Mouse (Mus musculus): Measurements from ENCODE around the gene Gsta3. TPM values are rescaled to one million over a fixed set of nuclear protein-coding genes. Genes with fewer than 3 reads are reported as not detected.
"Not testable (repeated sequence)": the region's sequence is repeated elsewhere in the genome, so short reads cannot be mapped to it uniquely, and the experiment has no call there.

Gene Gsta3
- total RNA-seq (2014; rRNA removed) (0.31 and 0.40 TPM in 2 replicates), polyA plus RNA-seq (2015; fragmentation: Nextera tagmentation; extraction: Ambion mirVana) (0.74 and 0.78 TPM in 2 replicates)

DNA sequence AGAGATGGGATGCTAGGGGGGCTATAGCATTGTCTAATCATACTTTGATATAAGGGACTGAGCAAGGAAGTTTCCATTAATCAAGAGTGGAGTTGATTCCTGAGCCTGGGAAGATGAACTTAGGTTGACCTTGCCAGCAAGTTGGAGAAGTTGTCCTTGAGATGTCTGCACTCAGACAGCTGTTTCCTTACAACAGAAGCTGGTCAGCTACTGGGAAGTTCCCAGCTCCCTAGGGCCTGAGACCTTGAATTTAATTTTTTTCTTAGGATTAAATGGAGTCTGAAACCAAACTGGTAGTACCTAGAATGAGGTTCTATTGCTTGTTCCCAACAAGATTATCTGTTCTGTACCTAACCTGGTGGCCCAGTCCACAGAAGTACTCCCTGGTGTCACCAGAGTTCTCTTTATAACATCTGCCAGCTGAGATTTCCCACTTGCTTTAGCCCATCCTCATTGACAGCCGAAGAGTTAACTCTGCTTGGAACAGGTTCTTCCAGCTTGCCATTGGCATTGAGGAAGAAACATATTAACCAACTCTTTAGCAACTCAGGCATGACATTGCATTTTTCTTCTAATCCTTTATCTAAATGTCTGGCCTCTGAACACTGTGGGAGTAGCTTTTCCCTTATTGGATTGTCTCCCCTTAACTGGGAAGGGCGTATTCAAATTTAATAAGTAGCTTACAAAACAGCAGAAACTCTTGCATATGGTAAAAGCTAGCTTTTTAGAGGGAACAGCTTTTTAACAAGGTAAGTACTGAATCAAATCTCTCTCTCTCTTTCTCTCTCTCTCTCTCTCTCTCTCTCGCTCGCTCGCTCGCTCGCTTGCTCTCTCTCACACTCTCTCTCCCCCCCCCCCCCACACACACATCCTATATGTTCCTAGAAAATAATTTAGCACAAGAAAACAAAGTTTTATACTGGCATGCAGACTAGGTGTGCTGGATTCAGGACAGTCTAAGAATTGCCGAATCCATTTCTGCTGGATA lies at the start of gene Gsta3:
Gsta3 (plus strand) TSS at position 679 of the 988 bp plus-strand sequence.
- WGBS = 90% methylated on average over 8 of the region's 8 CpGs
- ATAC-seq = no peak
- TF ChIP-seq CTCF (IDR thresholded peaks at IDR 0.05; ENCODE audit: low read depth) = no peak

DNA sequence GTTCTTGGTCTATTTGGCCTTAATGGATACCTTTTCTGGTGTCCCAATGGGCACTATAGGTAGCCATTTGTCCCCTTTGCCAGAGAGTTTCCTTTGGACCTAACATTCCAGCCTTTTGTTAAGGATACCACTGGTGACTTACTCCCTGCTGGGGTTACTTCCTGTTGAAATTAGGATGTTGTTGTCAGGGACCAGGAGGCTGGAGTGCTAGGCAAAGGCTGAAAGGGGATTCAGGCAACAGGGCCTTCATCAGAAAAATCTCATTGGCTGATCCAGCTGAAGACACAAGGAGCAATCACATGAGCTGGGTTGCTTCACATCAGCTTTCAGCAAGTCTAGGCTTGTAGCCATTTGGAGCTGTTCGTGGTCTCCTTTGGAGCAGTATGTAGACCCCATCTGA lies 34.1 kb upstream of the Gsta3 start:
- no peak overlapping the region for H3K9ac ChIP-seq (replicated peaks; ENCODE audit: low read length)
- TF ChIP-seq CTCF (IDR thresholded peaks at IDR 0.05; ENCODE audit: low read depth) = no peak
- no peaks in the 10 kb centered on the region for H3K4me1 ChIP-seq (ENCODE audit: insufficient read depth, low read length)
- WGBS = 86% methylated on average over 1 of the region's 1 CpGs
- no peak overlapping the region for H3K27ac ChIP-seq
- no peak overlapping the region for H3K4me2 ChIP-seq (ENCODE audit: low read depth, low read length)
- ATAC-seq (no peak), DNase-seq (ENCODE audit: low spot score) (no peak)
- H3K9me3 ChIP-seq (ENCODE audit: low read length) = no peaks in the 10 kb centered on the region
- no peaks in the 10 kb centered on the region for H3K36me3 ChIP-seq (ENCODE audit: insufficient read depth, low read length)
- H3K27me3 ChIP-seq (ENCODE audit: insufficient read depth, low read length) = no peaks in the 10 kb centered on the region
- H3K4me3 ChIP-seq (ENCODE audit: low read length) = no peak overlapping the region

More for the DNA sequence above, at the start of gene Gsta3:
- H3K9me3 ChIP-seq (ENCODE audit: low read length) = no peaks in the 10 kb centered on the region
- no peak within 1 kb of the TSS for H3K27ac ChIP-seq
- H3K4me1 ChIP-seq (ENCODE audit: insufficient read depth, low read length) = no peaks in the 10 kb centered on the region
- no peak for DNase-seq (ENCODE audit: low spot score)
- H3K36me3 ChIP-seq (ENCODE audit: insufficient read depth, low read length) = no peaks in the 10 kb centered on the region
- H3K4me2 ChIP-seq (ENCODE audit: low read depth, low read length) = no peak within 1 kb of the TSS
- no peaks in the 10 kb centered on the region for H3K27me3 ChIP-seq (ENCODE audit: insufficient read depth, low read length)
- no peak within 1 kb of the TSS for H3K9ac ChIP-seq (replicated peaks; ENCODE audit: low read length)
- H3K4me3 ChIP-seq (ENCODE audit: low read length) = no peak within 1 kb of the TSS

DNA sequence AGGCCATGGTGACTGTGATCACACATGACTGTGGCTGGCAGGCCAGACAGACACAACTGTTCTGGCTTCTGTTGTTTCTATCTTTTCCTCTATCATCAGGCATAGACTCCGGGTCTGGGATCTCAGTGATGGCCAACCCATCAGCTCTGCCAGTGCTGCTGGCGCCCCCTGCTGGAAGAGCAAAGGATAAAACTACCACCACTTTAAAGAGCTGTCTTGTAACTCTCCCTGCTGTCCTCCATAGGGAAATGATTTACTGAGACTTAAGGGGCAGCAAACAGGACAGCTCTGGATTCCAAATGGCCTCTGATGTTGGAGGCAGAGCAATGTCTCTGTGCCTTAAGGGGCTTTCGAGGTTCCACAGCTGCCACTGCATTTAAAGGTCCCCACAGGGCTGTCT lies 26.9 kb upstream of the Gsta3 start:
- H3K36me3 ChIP-seq (ENCODE audit: insufficient read depth, low read length); H3K4me3 ChIP-seq (ENCODE audit: low read length); H3K27ac ChIP-seq; H3K27me3 ChIP-seq (ENCODE audit: insufficient read depth, low read length); H3K4me1 ChIP-seq (ENCODE audit: insufficient read depth, low read length); H3K4me2 ChIP-seq (ENCODE audit: low read depth, low read length); H3K9ac ChIP-seq (replicated peaks; ENCODE audit: low read length); ATAC-seq; H3K9me3 ChIP-seq (ENCODE audit: low read length); DNase-seq (ENCODE audit: low spot score): not testable (repeated sequence)
- TF ChIP-seq CTCF (IDR thresholded peaks at IDR 0.05; ENCODE audit: low read depth) = peak; percentile 38; the same call in 1 of the 2 replicates
- WGBS = 33% methylated on average over 3 of the region's 3 CpGs

DNA sequence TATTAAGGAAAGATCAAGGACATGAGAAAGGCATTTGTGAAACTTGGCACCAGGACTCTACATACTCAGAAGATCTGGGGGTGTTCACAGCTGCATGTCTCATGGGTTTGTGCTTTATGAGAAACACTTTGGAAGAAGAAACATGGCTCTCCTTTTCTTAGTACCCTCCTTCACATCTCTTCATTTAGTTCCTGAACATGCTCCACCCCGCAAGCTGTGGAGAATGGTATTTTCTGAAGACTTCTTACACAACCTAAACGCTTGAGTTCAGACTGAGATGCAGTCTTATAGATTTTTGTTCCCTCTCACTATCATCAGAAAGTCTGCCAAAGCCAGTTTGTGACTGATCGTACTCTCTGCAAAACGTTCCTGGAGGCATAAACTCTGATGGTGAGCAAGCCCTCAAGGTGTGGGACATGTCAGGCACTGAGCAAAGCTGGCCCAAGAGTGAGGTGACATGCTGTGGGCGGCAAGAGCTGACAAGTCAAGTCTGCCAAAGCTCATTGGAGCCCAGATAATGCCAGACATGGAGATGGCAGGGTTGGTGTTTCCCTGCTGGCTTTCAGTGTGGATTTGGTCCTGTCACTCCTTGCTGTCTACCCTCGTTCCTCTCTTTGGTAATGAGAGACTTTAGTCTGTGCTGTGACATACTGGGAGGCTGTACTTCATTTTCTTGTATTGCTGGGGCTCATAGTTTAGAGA lies 26.2 kb upstream of the Gsta3 start:
- H3K27ac ChIP-seq; DNase-seq (ENCODE audit: low spot score); H3K9ac ChIP-seq (replicated peaks; ENCODE audit: low read length); H3K27me3 ChIP-seq (ENCODE audit: insufficient read depth, low read length); ATAC-seq; H3K4me1 ChIP-seq (ENCODE audit: insufficient read depth, low read length); H3K9me3 ChIP-seq (ENCODE audit: low read length); H3K4me2 ChIP-seq (ENCODE audit: low read depth, low read length); H3K4me3 ChIP-seq (ENCODE audit: low read length); H3K36me3 ChIP-seq (ENCODE audit: insufficient read depth, low read length): not testable (repeated sequence)
- 70% methylated on average over 6 of the region's 6 CpGs for WGBS

DNA sequence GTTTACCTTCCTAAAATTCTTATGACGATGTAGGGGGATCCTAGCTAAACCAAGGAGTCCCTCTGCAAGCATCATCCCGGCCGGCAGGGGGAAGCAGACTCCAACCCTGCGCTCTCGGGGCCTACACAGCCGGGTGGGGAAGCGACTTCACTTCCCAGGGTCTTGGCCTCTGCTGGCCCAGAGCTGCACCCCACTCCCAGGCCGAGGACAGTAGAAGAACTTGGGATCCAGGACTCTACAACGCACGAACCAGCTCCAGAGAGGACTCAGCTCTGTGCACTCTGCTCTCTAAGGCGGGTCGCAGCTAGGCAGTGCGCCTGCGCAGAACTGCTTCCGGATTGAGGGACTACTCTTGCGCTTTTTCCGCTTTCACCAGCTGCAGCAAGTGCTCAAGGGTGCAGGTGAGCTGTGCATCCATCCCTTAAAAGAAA lies 21.9 kb upstream of the Gsta3 start, which contains the start of gene Tmem14a:
Tmem14a (plus strand) TSS at position 87 of the 431 bp plus-strand sequence.
- ATAC-seq = peak; percentile 93
- no peaks in the 10 kb centered on the region for H3K27me3 ChIP-seq (ENCODE audit: insufficient read depth, low read length)
- peak within 1 kb of the TSS; percentile 79 for H3K4me2 ChIP-seq (ENCODE audit: low read depth, low read length)
- WGBS = under 1% methylated on average over 17 of the region's 17 CpGs
- H3K9ac ChIP-seq (replicated peaks; ENCODE audit: low read length) = peak within 1 kb of the TSS; percentile 58
- H3K4me1 ChIP-seq (ENCODE audit: insufficient read depth, low read length) = peaks cover 4% of the 10 kb centered on the region; the same call in 1 of the 2 replicates
- DNase-seq (ENCODE audit: low spot score) = peak; percentile 92
- no peaks in the 10 kb centered on the region for H3K9me3 ChIP-seq (ENCODE audit: low read length)
- peak within 1 kb of the TSS; percentile 55 for H3K4me3 ChIP-seq (ENCODE audit: low read length)
- H3K27ac ChIP-seq = peak within 1 kb of the TSS; percentile 70
- no peaks in the 10 kb centered on the region for H3K36me3 ChIP-seq (ENCODE audit: insufficient read depth, low read length)
- peak; percentile 95 for TF ChIP-seq CTCF (IDR thresholded peaks at IDR 0.05; ENCODE audit: low read depth)

DNA sequence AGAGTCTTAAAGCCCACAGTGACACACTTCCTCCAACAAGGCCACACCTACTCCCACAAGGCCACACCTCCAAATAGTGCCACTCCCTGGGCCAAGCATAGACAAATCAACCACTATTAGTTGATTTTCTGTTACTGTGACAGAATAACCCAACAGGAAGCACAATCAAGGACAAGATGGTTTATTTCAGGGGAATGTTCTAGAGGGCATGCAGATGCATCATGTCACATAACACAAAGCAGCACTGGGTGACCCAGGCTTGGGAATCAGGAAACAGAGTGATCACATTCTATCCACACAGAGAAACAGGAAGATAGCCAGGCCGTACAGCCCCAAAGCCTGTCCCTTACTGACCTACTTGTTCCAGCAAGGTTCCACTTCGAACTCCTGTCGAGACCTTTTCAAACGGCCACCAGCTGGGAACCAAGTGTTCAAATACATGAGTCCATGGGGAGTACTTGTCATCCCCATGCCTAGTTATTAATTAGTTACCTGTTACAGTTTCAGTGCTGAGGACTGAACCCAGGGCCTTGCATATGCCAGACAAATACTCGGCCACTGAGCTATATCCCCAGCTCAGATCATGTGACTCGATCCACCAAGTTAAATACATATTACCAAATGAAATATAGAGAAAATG lies 12.5 kb upstream of the Gsta3 start:
- no peaks in the 10 kb centered on the region for H3K4me1 ChIP-seq (ENCODE audit: insufficient read depth, low read length)
- H3K4me2 ChIP-seq (ENCODE audit: low read depth, low read length) = no peak overlapping the region
- no peak for TF ChIP-seq CTCF (IDR thresholded peaks at IDR 0.05; ENCODE audit: low read depth)
- no peaks in the 10 kb centered on the region for H3K27me3 ChIP-seq (ENCODE audit: insufficient read depth, low read length)
- H3K9ac ChIP-seq (replicated peaks; ENCODE audit: low read length) = no peak overlapping the region
- H3K27ac ChIP-seq = no peak overlapping the region
- H3K36me3 ChIP-seq (ENCODE audit: insufficient read depth, low read length) = no peaks in the 10 kb centered on the region
- H3K9me3 ChIP-seq (ENCODE audit: low read length) = no peaks in the 10 kb centered on the region
- H3K4me3 ChIP-seq (ENCODE audit: low read length) = no peak overlapping the region
- DNase-seq (ENCODE audit: low spot score) (no peak), ATAC-seq (no peak)
- 95% methylated on average over 6 of the region's 6 CpGs for WGBS

DNA sequence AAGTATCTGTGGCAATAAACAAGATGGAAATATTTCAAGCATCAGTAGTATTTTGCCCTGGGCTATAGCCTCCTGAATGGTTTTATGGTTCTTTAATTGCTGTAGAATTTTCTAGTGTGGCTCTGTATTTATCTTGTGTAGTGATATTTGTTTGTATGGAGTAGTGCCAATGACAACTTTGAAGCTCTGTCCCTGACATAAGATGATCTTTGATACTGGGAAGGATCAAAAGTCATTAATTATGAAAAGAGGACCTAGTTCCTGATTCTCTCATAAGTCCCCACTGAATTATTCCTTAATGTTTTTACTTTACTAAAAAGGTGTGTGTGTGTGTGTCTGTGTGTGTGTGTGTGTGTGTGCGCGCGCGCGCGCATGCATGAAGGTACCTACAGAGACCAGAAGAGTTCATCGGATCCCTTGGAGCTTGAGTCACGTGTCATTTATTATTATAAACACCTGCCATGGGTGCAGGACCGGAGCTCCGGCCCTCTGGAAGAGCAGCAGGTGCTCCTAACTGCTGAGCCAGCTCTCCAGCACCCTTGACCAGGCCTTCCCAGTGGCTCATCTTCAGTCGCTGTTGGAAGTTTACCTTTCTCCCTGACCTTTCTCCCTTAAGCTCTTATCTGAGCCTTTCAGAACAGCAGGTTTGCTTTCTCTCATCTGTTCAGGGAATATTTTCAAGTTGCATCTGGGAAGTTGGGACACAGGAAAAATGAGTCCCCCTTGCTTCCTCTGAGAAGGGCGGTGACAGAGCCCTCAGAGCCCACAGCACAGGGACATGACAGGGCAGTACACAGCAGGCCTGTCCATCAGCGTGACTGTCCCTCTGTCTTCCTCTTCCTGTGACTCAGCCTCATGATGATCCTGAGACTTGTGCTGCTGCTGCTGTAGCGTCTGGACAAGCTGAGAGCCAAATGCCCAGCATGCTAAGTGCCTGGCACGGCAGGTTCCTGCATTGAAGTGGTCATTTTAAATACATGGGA lies 11.4 kb upstream of the Gsta3 start:
- H3K4me2 ChIP-seq (ENCODE audit: low read depth, low read length); H3K4me1 ChIP-seq (ENCODE audit: insufficient read depth, low read length); H3K27ac ChIP-seq; H3K9me3 ChIP-seq (ENCODE audit: low read length); DNase-seq (ENCODE audit: low spot score); H3K4me3 ChIP-seq (ENCODE audit: low read length); ATAC-seq; H3K36me3 ChIP-seq (ENCODE audit: insufficient read depth, low read length); H3K27me3 ChIP-seq (ENCODE audit: insufficient read depth, low read length); H3K9ac ChIP-seq (replicated peaks; ENCODE audit: low read length): not testable (repeated sequence)
- 71% methylated on average over 15 of the region's 15 CpGs for WGBS

All from hindbrain, postnatal 0 days (tissue).